Mouse (Mus musculus) thymus, adult 2 months (tissue): ENCODE measurements around the gene Dram1. TPM values are rescaled to one million over a fixed set of nuclear protein-coding genes. Genes with fewer than 3 reads are reported as not detected.
A peak's percentile ranks its signal among the peaks of the same experiment; 100 is the strongest.

Source experiments
- DNase-seq: peaks from one replicate; pipeline ENCODE4 v3.0.0; 2021
- H3K27ac ChIP-seq: fragments of 200-500 bp; 2 replicates; pipeline ENCODE4 v1.5.1; 2012; ENCODE audit warnings: low read length, control low read depth; ENCODE audit not compliant: control insufficient read depth, insufficient read depth
- H3K27me3 ChIP-seq: fragments of 200-500 bp; 2 replicates; pipeline ENCODE4 v1.6.1; 2012; ENCODE audit warnings: mild to moderate bottlenecking, low read length, moderate library complexity, mixed read lengths; ENCODE audit not compliant: control insufficient read depth, insufficient read depth
- H3K36me3 ChIP-seq: fragments of 200-500 bp; 2 replicates; pipeline ENCODE4 v1.6.1; 2012; ENCODE audit warnings: mild to moderate bottlenecking, low read length, moderate library complexity; ENCODE audit not compliant: control insufficient read depth, insufficient read depth
- H3K4me1 ChIP-seq: fragments of 200-500 bp; replicated peaks from 2 replicates; pipeline ENCODE4 v1.6.1; 2012; ENCODE audit warnings: low read length; ENCODE audit not compliant: control insufficient read depth, insufficient read depth
- H3K4me3 ChIP-seq: fragments of 200-500 bp; 2 replicates; pipeline ENCODE4 v1.5.1; 2012; ENCODE audit warnings: mild to moderate bottlenecking, low read length, control low read depth, moderate library complexity; ENCODE audit not compliant: control insufficient read depth, insufficient read depth
- CTCF ChIP-seq: fragments of 200-500 bp; IDR thresholded peaks from 2 replicates; pipeline ENCODE4 v1.5.1; 2012; ENCODE audit warnings: mild to moderate bottlenecking, control low read depth, low read length, moderate library complexity, borderline replicate concordance; ENCODE audit not compliant: control insufficient read depth, poor library complexity, insufficient read depth; ENCODE audit errors: extremely low read depth
- POLR2A ChIP-seq: fragments of 200-500 bp; IDR thresholded peaks from 2 replicates; pipeline ENCODE4 v1.6.1; 2012; ENCODE audit warnings: mild to moderate bottlenecking, low read length, control low read depth, moderate library complexity; ENCODE audit not compliant: control insufficient read depth, poor library complexity, insufficient read depth; ENCODE audit errors: extremely low read depth
- whole genome bisulfite sequencing: fragments of 180-500 bp; shearing (Covaris S2); methylation state at CpG from one replicate; pipeline ENCODE4 v1.1.7; 2018; 5-methylcytosine and 5-hydroxymethylcytosine counted together
- polyA plus RNA-seq: library from polyadenylated mRNA; depleted of rRNA; stranded (reverse); fragments of >200 nt; gene quantifications from 2 replicates; pipeline ENCODE4 v1.2.3, GENCODE M21; 2012

The Dram1 gene
- polyA plus RNA-seq, 1 experiment, result 24.9 TPM

- H3K4me3 ChIP-seq, result no peak overlapping the region
- 68% methylated on average over 5 of the region's 5 CpGs for WGBS
- no peaks in the 10 kb centered on the region for H3K4me1 ChIP-seq
- no peak overlapping the region for H3K27ac ChIP-seq
- no peak for DNase-seq
- TF ChIP-seq CTCF (no peak), POLR2A (no peak)
- H3K27me3 ChIP-seq, result no peaks in the 10 kb centered on the region
- H3K36me3 ChIP-seq, result no peaks in the 10 kb centered on the region
These were observed 20.4 kb upstream of the Dram1 start for GRCm38 (mm10) chr10:88399271-88399670.

GRCm38 (mm10) chr10:88398668-88399243 is 19.9 kb upstream of the Dram1 start:
- WGBS, result 89% methylated on average over 6 of the region's 6 CpGs
- Histone ChIP-seq H3K27ac (no peak overlapping the region), H3K36me3 (no peaks in the 10 kb centered on the region), H3K4me1 (no peaks in the 10 kb centered on the region), H3K4me3 (no peak overlapping the region), H3K27me3 (no peaks in the 10 kb centered on the region)
- DNase-seq, result no peak
- no peak for TF ChIP-seq POLR2A

GRCm38 (mm10) chr10:88392181-88392847 is 13.4 kb upstream of the Dram1 start:
- H3K4me1 ChIP-seq, result peaks cover 20% of the 10 kb centered on the region
- H3K27me3 ChIP-seq, result no peaks in the 10 kb centered on the region
- no peak overlapping the region for H3K4me3 ChIP-seq
- TF ChIP-seq POLR2A, result no peak
- TF ChIP-seq CTCF, result no peak
- WGBS, result 97% methylated on average over 9 of the region's 9 CpGs
- DNase-seq, result no peak
- H3K36me3 ChIP-seq, result no peaks in the 10 kb centered on the region
- no peak overlapping the region for H3K27ac ChIP-seq

- Histone ChIP-seq H3K27ac (no peak overlapping the region), H3K4me3 (no peak overlapping the region), H3K36me3 (no peaks in the 10 kb centered on the region), H3K4me1 (peaks cover 20% of the 10 kb centered on the region), H3K27me3 (no peaks in the 10 kb centered on the region)
- TF ChIP-seq CTCF, result no peak
- WGBS, result 97% methylated on average over 9 of the region's 9 CpGs
- no peak for DNase-seq
These were observed 12.6 kb upstream of the Dram1 start for GRCm38 (mm10) chr10:88391495-88391894.

- no peaks in the 10 kb centered on the region for H3K27me3 ChIP-seq
- H3K4me3 ChIP-seq, result peak overlapping the region; percentile 1; the same call in 1 of the 2 replicates
- DNase-seq, result peak; percentile 28
- H3K27ac ChIP-seq, result peak overlapping the region; percentile 80
- 23% methylated on average over 10 of the region's 10 CpGs for WGBS
- TF ChIP-seq POLR2A (no peak), CTCF (no peak)
- H3K4me1 ChIP-seq, result peaks cover 20% of the 10 kb centered on the region
- no peaks in the 10 kb centered on the region for H3K36me3 ChIP-seq
These were observed 11.4 kb upstream of the Dram1 start for GRCm38 (mm10) chr10:88390096-88390790.

GRCm38 (mm10) chr10:88389576-88389975 is 10.7 kb upstream of the Dram1 start:
- Histone ChIP-seq H3K36me3 (no peaks in the 10 kb centered on the region), H3K4me1 (peaks cover 20% of the 10 kb centered on the region), H3K27ac (peak overlapping the region; percentile 80), H3K4me3 (peak overlapping the region; percentile 35), H3K27me3 (no peaks in the 10 kb centered on the region)
- no peak for TF ChIP-seq CTCF
- TF ChIP-seq POLR2A, result peak; percentile 48; the same call in 1 of the 2 replicates
- 2% methylated on average over 4 of the region's 4 CpGs for WGBS
- DNase-seq, result peak; percentile 79

GRCm38 (mm10) chr10:88386251-88386650 is 7.4 kb upstream of the Dram1 start:
- WGBS, result 68% methylated on average over 6 of the region's 6 CpGs
- TF ChIP-seq CTCF (no peak), POLR2A (no peak)
- H3K4me3 ChIP-seq, result no peak overlapping the region
- H3K36me3 ChIP-seq, result no peaks in the 10 kb centered on the region
- H3K27ac ChIP-seq, result no peak overlapping the region
- peaks cover 27% of the 10 kb centered on the region for H3K4me1 ChIP-seq
- DNase-seq, result no peak
- H3K27me3 ChIP-seq, result no peaks in the 10 kb centered on the region
